Mouse (Mus musculus) embryonic stem cell, embryonic (primary cell): ENCODE measurements around the gene Aebp1.

Experiments used
- CTCF ChIA-PET, 4 experiments: fragments of 300-600 bp in 2 of 4; fragments of 350-600 bp in 2 of 4; sonication (Branson Sonifier 250); formaldehyde crosslinking; loops; one replicate each; lab custom pipeline; 2022; ENCODE audit warnings: inconsistent platforms in 2 of 4; lab: Charles Lee
- POLR2A ChIA-PET, 4 experiments: fragments of 300-600 bp in 2 of 4; fragments of 350-600 bp in 2 of 4; sonication (Branson Sonifier 250); formaldehyde crosslinking; loops; one replicate each; lab custom pipeline; 2022; ENCODE audit warnings: antibody characterized with exemption in 4 of 4, inconsistent platforms in 1 of 4; lab: Charles Lee

Aebp1 gene

DNA sequence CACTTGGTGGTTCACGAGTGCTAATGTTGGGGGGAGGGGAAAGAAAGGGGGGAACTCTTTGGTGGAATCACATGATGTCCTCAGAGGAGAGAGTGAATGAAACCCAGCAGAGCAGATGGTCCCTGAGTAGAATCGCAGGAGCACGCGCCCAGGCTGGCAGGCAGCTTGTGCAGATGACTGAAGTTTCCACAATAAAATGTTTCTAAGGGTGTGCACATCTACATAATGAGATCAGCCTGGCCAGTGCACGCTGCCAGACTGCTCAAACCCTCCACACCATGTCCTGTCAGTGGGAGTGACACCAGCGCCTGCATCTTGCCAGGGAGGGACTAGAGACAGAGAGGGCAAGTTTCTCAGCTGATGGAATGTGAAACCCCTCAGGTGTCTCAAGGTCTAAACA is 13.0 kb upstream of the Aebp1 start:
- ChIA-PET POLR2A (no interaction called here), CTCF (interaction anchor here in 1 of 4 experiments (0.6 kb wide), 1 partner anchor 32 kb away, joined by 3 read pairs; no protein-coding TSS in a partner anchor)

DNA sequence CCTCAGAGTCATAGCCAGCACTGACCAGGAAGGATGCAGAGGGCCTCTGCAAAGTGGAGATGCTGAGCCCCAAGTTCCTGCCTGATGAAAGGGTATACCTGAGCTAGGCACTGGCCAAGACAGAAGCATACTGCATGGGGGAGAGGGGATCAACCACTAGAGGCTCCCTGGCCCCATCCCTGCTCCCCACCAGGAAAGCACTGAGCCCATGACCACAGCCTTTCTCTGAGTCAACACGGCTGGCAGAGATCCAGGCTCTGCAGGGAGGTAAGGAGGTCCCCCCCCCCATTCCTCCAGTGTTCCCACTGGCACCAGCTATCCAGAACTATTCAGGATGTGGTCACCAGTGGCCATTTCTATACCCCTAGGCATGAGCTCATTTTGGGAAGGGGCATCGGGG is 12.4 kb upstream of the Aebp1 start:
- POLR2A ChIA-PET: interaction anchor here in 3 of 4 experiments (0.7 to 1.8 kb wide), 7 partner anchors 12 to 1062 kb away, joined by 3 to 5 read pairs (median 4); no protein-coding TSS in a partner anchor
- CTCF ChIA-PET: interaction anchor here in 1 of 4 experiments (1.5 kb wide), 1 partner anchor 37 kb away, joined by 4 read pairs; no protein-coding TSS in a partner anchor

DNA sequence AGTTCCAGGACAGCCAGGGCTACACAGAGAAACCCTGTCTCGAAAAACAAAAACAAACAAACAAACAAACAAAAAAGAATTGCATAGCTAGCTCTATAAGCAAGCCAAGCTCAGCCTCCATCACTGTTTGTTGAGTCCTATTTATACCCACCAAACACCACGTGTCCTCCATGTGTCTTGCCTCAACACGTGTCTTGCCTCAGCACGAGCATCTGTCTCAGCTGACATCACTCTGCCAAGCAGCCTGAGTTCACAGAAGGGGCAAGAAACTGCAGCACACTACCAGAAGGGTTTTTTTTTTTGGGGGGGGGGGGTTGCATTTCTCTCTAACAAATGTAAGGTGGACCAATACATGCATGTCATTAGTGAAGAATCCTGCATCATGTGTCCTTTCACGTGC is 11.3 kb upstream of the Aebp1 start:
- ChIA-PET POLR2A (interaction anchor here in 2 of 4 experiments (0.5 to 1.8 kb wide), 11 partner anchors 11 to 232 kb away, joined by 3 to 8 read pairs (median 4); partner anchors contain the start of genes Pgam2 (in 1 of the 2) and Polm (in 1 of the 2)), CTCF (interaction anchor here in 2 of 4 experiments (0.6 to 1.5 kb wide), 3 partner anchors 30 to 36 kb away, joined by 3 to 4 read pairs (median 3); no protein-coding TSS in a partner anchor)

DNA sequence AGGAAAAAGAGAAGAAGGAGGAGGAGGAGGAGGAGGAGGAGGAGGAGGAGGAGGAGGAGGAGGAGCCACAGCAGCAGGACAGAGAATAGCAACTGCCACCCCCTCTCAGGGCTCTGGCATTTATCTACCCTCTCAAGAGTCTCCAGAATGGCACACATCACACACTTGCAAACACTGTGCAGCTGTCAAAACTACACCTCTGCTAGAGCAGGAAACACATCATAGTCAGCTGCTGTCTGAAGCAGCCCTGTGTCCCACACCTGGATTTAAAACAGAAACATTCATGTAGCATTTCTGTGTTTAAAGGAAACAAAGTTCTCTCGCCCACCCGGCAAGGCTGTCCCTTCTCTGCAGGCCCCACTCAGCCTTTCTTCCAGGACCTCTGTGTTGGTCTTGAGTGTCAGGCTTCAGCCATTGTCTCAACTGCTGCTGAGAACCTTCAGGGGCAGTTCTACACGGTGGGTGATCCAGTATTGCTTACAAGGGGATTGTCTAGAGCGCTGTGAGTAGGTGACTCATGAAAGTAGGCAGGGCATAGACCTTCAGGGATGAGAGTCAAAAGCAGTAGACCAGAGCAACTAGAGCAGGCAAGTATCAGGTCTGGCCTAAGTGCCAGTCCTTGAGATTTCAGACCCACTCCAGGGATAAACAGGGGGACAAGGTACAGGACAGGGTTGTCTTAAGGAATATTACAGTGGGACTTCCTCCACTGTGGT is 10.6 kb upstream of the Aebp1 start:
- ChIA-PET CTCF (interaction anchor here in 1 of 4 experiments (0.9 kb wide), 1 partner anchor 35 kb away, joined by 3 read pairs; no protein-coding TSS in a partner anchor), POLR2A (interaction anchor here in 2 of 4 experiments (0.5 to 1.8 kb wide), 5 partner anchors 13 to 54 kb away, joined by 3 to 8 read pairs (median 5); partner anchors contain the start of genes Pgam2 (in 1 of the 2) and Polm (in 1 of the 2))

DNA sequence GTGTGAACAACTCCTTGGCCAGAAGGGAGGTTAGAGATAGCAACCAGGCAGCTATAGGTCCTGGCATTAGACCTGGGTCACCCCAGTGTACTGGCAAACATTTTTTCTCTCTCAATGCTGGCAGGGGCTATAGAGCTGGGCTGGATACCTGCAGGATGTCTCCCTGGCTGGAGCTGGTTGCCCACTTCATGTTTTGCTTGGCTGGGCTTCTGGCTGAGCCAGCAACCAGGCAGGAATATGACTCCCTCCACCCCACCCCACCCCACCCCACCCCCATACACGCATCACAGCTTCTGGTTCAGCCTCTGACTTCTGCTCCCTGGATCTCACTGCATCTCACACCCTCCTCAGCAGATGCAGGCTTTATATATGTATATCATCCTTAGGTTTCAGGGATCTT is 9.4 kb upstream of the Aebp1 start:
- POLR2A ChIA-PET: interaction anchor here in 2 of 4 experiments (0.6 to 0.9 kb wide), 2 partner anchors 11 to 25 kb away, joined by 3 to 5 read pairs; no protein-coding TSS in a partner anchor
- CTCF ChIA-PET: no interaction called here

DNA sequence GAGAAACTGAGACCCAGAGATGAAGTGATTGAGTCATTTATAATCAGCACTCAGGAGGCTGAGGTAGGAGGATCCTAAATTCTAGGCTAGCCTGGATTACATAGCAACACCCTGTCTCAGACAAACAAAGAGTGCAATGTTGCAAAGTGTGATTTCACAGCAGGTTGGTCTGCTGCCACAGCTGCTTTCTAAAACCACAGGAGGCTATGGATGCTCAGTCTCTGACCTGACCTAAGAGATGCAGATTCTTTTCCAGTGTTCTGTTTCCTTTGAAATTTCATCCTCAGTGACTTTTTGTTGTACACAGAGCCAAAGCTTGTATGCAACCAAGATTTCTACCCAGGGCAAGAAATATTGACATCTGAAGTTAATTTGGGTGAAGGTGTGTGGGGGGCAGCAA is 6.3 kb upstream of the Aebp1 start:
- CTCF ChIA-PET: interaction anchor here in 3 of 4 experiments (1.1 to 1.7 kb wide), 3 partner anchors 31 to 57 kb away, joined by 3 to 7 read pairs (median 6); no protein-coding TSS in a partner anchor
- POLR2A ChIA-PET: interaction anchor here in 3 of 4 experiments (0.6 to 2.3 kb wide), 12 partner anchors 9 to 272 kb away, joined by 3 to 10 read pairs (median 5); partner anchors contain the start of genes Polm (in 1 of the 3) and Urgcp (in 1 of the 3)

DNA sequence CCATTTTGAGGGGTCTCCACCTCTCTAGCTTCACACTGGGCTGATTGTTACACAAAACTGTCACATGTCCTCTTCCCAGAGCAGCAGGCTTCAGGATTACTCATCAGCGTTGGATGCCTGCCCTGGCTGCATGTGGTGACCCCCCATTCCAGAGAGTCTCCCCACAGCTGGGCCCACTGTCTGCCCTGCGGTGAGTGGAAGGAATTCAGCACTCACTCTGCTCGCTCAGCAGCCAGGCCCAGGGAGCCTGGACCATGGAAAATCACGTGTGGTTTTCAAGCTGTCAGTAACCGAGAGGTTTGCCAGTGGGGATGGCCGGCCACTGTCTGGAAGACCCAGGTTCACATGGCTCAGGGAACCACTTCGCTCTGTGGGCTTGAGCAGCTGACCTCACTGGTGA is 5.8 kb upstream of the Aebp1 start:
- POLR2A ChIA-PET: interaction anchor here in 2 of 4 experiments (1.0 to 2.3 kb wide), 14 partner anchors 9 to 94 kb away, joined by 3 to 10 read pairs (median 4); partner anchors contain the start of genes Urgcp (in 2 of the 2) and Polm (in 1 of the 2)
- CTCF ChIA-PET: interaction anchor here in 3 of 4 experiments (1.0 to 1.7 kb wide), 5 partner anchors 24 to 58 kb away, joined by 3 to 7 read pairs (median 5); no protein-coding TSS in a partner anchor

DNA sequence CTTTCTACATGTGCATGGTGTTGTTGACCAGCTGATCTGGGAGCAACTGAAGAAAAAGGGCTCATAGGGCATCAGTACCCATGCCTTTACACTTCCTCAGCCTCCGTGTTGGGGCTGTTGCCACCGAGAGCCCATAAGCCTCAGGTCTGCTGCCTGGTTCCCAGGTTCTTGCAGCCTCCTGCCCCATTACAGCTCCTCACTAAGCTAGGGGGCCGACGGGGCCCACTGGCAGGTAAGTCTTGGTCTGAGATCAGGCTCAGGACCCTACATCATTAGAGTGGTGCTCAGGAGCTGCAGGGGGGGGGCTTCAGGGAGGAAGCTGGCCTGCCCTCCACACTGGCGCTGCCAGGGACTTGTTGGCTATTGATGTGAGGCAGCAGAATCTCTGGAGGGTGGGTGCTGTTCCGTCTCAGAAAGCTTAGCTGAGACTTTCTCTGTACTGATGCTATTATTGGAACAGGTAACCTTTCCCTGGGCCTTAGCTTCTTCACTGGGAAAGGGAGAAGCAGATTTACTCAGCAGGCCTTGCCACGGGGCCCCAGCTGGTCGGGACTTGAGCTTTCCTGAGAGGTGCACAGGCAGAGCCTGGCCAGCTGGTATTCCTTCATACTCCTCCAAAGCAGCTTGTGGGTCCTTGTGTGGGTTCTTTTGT is 5.1 kb upstream of the Aebp1 start:
- ChIA-PET CTCF (interaction anchor here (0.6 to 1.7 kb wide), 9 partner anchors 23 to 1586 kb away, joined by 3 to 7 read pairs (median 3); no protein-coding TSS in a partner anchor), POLR2A (interaction anchor here in 2 of 4 experiments (0.6 to 2.3 kb wide), 13 partner anchors 10 to 95 kb away, joined by 3 to 10 read pairs (median 4); partner anchors contain the start of genes Polm (in 1 of the 2) and Urgcp (in 1 of the 2))

DNA sequence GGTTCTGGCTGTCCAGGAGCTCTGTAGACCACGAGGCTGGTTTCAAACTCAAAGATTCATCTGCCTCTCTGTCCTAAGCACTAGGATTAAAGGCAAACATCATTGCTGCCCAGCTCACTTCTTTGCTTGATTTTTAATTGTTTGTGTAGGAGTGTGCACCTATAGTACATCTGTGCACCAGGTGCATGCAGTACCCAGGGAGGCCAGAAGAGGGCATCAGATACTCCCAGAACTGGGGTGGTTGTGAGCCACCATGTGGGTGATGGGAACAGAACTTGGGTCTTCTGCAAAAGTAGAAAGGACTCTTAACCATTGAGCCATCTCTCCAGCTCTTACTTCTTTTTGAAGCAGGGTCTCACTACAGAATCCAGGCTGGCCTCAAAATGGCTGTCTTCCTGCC is 3.0 kb upstream of the Aebp1 start:
- ChIA-PET POLR2A (interaction anchor here in 2 of 4 experiments (0.7 to 1.9 kb wide), 4 partner anchors 19 to 381 kb away, joined by 3 to 9 read pairs (median 4); partner anchors contain the start of gene Polm (in 1 of the 2)), CTCF (interaction anchor here in 3 of 4 experiments (0.5 to 1.9 kb wide), 7 partner anchors 9 to 647 kb away, joined by 3 to 9 read pairs (median 3); partner anchors contain the start of gene Ykt6 (in 1 of the 3))

DNA sequence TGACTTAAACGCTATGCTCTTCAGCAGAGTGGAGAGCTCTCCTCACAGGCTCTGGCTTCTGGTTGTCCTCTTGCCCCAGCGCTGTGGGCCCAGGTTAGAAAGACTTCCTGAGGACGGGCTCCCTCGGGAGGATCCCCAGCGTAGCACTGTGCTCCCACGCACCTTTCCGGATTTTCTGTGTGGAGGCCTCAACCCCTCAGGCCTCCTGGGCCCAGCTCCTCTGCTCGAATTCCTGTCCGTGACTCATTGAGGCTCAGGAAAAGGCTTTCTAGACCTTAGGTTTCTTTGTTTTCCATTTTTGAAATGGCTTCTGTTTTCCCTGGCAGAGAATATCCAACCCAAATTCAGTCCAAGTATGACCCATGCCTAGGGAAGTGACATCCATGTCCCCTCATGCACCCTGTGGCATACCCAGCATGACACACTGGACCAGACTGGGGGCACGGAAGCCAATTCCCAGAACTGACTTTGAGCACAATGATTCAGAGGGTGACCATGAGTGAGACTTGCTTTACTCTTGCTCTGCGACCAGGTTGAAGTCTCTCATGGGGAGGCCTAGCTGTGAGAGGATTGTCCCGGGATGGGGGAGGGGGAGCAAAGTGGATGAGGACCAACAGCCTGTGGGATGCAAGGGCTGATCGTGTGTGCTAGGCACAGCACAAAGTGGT is 1.7 kb upstream of the Aebp1 start:
- ChIA-PET POLR2A (interaction anchor here in 2 of 4 experiments (1.1 to 1.9 kb wide), 4 partner anchors 9 to 72 kb away, joined by 3 to 9 read pairs (median 5); partner anchors contain the start of genes Dbnl (in 1 of the 2) and Polm (in 1 of the 2)), CTCF (interaction anchor here in 2 of 4 experiments (1.0 to 1.9 kb wide), 2 partner anchors 20 to 26 kb away, joined by 3 to 9 read pairs (median 4); no protein-coding TSS in a partner anchor)

DNA sequence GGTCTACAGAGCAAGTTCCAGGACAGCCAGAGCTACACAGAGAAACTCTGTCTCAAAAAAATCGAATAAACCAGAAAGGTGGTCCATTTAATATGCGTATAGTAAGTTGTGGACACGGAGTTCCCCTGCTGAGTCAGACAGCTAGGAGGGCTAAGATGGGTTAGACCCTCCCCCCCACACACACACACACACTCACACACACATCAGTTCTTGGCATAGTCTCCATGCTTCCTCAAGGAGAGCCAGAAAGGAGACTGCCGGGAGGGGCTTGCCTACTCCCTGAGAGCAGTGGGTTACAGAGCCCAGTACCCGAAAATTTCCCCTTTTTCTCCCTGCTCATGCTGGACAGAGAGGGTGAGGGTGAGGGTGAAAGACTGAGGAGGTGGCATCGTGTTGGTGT is 1.1 kb upstream of the Aebp1 start:
- ChIA-PET POLR2A (interaction anchor here in 2 of 4 experiments (0.6 to 1.2 kb wide), 5 partner anchors 8 to 73 kb away, joined by 3 to 5 read pairs (median 3); partner anchors contain the start of gene Dbnl (in 1 of the 2)), CTCF (interaction anchor here (0.6 to 2.0 kb wide), 4 partner anchors 20 to 52 kb away, joined by 3 to 8 read pairs (median 5); no protein-coding TSS in a partner anchor)

DNA sequence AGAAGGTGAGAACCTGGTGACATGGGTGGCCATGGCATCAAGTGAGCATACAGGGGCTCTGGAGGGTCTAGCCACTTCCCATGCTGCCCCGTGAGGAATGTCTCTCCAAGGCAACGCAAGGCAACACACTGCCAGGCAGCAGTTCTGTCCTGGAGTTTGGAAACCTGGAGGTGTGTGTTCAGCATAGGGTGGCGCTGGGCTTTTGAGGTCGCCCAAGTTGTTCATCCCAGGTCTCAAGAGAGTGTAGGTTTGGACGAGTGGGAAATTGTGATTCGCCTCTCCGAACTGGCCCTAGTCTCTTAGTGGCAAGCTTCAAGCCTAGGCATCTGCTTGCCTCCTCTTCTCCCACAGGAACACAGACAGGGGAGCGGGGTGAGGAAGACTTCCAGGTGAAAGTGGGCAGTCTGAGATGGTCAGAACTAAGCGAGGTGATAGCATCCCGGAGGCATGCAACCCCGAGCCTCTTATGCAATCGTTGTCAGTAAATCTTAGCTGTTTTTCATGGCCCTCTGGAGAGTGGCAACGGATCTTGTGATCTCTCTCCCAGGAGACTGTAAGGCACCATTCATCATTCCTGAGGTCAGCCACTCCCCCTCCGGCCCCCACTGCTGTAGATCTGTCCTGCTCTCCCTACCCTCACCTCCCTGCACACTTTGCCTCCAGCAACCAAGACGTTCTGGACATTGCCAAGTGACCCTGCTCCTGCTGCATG is 803 bp downstream of the Aebp1 start:
- ChIA-PET POLR2A (interaction anchor here in 3 of 4 experiments (0.6 to 2.0 kb wide), 7 partner anchors 13 to 127 kb away, joined by 3 to 6 read pairs (median 4); no protein-coding TSS in a partner anchor), CTCF (interaction anchor here in 1 of 4 experiments (1.0 to 2.0 kb wide), 2 partner anchors 24 kb away, joined by 3 to 8 read pairs; no protein-coding TSS in a partner anchor)

DNA sequence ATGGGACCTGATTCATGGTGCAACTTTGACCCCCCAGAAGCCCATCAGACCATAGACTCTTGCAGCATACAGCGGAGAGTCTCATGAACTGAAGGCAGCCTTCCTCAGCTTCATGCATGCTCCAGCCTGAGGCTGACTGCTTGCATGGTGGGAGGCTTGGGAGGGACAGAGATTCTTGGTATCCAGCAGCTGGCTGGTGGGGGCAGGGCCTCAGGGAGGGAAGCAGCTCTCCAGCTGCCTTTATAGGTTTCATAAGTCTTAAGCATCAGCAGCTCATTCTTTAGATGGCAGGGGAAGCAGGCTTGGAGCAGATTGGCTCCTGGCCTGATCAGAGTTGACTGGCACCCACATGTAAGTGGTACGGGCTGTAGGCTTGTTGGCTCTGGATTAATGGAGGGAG is 5.4 kb downstream of the Aebp1 start:
- POLR2A ChIA-PET: interaction anchor here in 3 of 4 experiments (0.6 to 3.0 kb wide), 9 partner anchors 10 to 201 kb away, joined by 3 to 15 read pairs (median 4); partner anchors contain the start of genes Pold2 (in 1 of the 3) and Ykt6 (in 1 of the 3)
- CTCF ChIA-PET: interaction anchor here in 1 of 4 experiments (0.6 kb wide), 1 partner anchor 1682 kb away, joined by 3 read pairs; no protein-coding TSS in a partner anchor

DNA sequence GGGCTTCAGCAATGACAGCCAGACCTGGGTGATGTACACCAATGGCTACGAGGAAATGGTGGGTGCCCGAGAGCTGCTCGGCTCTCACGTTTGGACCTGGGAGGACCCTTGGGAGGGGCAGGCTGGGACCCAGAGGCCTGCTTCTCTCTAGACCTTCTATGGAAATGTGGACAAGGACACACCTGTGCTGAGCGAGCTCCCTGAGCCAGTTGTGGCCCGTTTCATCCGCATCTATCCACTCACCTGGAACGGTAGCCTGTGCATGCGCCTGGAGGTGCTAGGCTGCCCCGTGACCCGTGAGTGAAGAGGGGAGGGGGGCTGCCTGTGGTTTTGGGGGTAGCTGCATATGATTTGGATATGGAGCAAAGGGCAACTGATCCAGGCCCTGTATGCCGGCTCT is 6.6 kb downstream of the Aebp1 start:
- ChIA-PET POLR2A (interaction anchor here (0.9 to 3.0 kb wide), 15 partner anchors 8 to 348 kb away, joined by 3 to 21 read pairs (median 4); partner anchors contain the start of genes Pold2 (in 1 of the 4) and Xbp1 (in 1 of the 4)), CTCF (interaction anchor here in 3 of 4 experiments (0.6 to 1.7 kb wide), 5 partner anchors 9 to 18 kb away, joined by 3 to 5 read pairs (median 4); no protein-coding TSS in a partner anchor)

DNA sequence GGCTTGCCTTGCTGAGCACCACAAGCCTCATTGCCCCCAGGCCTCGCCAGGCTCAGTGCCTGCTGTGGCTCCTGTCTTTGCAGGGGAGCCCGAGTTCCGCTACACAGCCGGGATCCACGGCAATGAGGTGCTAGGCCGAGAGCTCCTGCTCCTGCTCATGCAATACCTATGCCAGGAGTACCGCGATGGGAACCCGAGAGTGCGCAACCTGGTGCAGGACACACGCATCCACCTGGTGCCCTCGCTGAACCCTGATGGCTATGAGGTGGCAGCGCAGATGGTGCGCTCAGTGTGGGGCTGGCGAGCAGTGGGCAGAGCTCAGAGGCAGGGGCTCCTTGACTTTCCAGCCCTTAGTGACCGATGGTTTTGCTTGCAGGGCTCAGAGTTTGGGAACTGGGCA is 7.6 kb downstream of the Aebp1 start:
- CTCF ChIA-PET: interaction anchor here in 2 of 4 experiments (0.9 to 1.7 kb wide), 2 partner anchors 16 to 17 kb away, joined by 3 to 5 read pairs; no protein-coding TSS in a partner anchor
- POLR2A ChIA-PET: interaction anchor here in 3 of 4 experiments (0.5 to 3.0 kb wide), 12 partner anchors 8 to 1164 kb away, joined by 3 to 21 read pairs (median 4); partner anchors contain the start of genes Pold2 (in 1 of the 3) and Xbp1 (in 1 of the 3)
